Mouse (Mus musculus): ENCODE results near the gene Sec14l2.

The Sec14l2 gene

GRCm38 (mm10) chr11:4122742-4123579, at the start of gene Sec14l2:
TSS of gene Sec14l2 (minus strand) at chr11:4123415.
- DNase-seq (ENCODE audit: low spot score): no peak

DNA sequence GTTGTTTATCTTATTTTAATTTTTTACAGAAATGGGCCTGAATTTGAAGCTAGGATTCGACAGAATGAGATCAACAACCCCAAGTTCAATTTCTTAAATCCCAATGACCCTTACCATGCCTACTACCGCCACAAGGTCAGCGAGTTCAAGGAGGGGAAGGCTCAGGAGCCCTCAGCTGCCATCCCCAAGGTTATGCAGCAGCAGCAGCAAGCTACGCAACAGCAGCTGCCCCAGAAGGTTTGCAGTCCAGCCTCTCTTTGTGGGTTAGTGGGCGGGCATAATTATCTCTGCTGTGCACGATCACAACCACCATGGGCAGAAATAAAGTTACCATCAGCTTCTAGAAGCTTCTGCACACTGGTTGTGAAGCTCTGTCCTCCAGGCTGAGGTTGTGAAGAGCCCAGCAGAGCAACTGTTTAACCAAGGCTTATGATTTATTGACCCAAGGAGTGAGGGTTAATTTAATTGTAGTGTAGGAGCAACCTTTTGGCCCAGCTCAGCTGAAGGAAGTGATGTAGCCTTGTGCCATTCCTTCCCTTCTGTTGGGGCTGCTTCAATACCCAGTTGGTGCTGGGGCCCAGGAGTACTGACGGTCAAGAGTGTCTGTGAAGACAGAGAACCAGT, 43.4 kb upstream of the Sec14l2 start:
- DNase-seq (ENCODE audit: low spot score): no peak

DNA sequence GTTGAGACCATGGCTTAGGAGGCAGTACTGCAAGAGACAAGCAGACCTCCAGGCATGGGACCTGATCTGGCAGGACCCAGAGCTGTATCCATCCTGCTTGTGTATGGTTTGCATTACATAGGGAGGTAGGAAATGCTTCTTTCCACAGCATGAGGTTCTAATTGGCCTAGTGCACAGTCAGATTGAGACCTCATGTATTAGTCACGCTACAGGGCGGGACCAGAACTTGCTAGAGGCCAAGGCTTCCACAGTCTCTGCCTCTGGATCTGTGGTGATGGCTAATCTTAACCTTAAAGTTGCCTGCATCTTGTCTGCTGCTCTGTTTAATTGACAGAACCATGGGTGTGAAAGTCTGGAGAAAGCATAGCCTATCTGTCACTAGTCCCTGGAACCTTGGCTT, 41.5 kb upstream of the Sec14l2 start:
- DNase-seq (ENCODE audit: low spot score): no peak

- DNase-seq (ENCODE audit: low spot score): no peak
Measured at GRCm38 (mm10) chr11:4160758-4161480, 37.7 kb upstream of the Sec14l2 start.

DNA sequence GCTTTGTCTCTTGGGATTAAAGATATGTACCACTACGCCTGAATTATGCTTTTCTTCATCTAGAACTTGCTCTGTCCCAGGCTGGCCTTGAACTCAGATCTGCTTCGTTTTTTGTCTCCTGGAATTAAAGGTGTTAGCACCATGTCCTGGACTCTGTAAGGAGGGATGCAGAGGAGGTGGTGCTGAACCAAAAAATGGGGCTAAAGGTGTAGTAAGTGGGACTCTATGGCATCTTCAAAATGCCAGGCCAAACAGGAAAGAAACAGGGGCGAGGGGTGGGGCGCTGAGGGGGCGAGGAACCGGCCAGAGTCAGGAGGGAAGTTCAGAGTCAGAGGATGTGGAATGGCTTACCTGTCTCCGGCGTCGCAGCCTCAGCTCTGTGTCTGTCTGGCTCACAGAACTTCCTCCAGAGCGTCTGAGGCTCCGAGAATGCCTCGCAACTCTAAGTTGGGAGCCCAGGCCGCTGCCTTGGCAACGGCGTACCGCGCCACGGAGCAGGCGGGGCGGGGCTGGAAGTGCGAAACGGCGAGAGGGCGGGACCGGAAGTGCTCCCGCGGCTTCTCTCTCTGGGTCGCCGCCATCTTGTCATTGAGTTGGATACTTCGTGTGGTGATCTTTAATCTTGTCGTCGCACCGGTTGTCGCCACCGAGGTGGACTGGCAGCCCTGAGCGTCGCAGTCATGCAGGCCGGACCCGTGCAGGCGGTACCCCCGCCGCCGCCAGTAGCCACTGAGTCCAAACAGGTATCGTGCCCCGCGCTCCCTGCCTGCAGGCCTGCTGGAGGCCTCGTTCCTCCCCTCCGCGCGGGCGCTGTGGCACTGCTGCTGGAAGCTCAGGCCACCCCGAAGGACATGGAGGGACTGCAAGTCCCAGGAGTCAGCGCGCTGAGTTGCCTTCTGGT, 36.8 kb upstream of the Sec14l2 start, which contains the start of the genes Ccdc157 and Sf3a1:
Gene Ccdc157, minus strand, starts transcription at position 486 of the 901 bp plus-strand sequence.
Gene Sf3a1, plus strand, starts transcription at position 543 of the 901 bp plus-strand sequence.
- DNase-seq (ENCODE audit: low spot score): peak; percentile 93

- no peak for DNase-seq (ENCODE audit: low spot score)
Measured at GRCm38 (mm10) chr11:4158676-4159075, 35.5 kb upstream of the Sec14l2 start.

- DNase-seq (ENCODE audit: low spot score): no peak
Measured at GRCm38 (mm10) chr11:4155641-4156040, 32.4 kb upstream of the Sec14l2 start.

DNA sequence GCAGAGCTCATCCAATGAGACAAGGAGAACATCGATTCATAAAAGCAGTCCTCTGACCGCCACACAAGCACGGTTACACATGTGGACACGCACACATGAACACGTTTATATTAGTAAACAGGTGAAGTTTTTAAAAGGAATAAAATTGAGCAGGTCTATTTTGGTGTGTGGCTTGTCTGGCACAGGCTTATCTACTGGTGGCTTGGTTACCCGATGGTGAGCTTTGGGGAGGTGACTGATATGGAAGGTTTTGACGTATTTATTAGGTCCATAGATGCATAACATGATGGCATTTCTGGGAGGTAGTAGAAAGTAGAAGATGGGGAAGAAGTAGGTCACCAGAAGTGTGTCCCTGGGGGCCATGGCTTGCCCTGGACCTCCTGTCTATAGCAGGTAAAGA, 30.5 kb upstream of the Sec14l2 start:
- DNase-seq (ENCODE audit: low spot score): no peak

GRCm38 (mm10) chr11:4149886-4150285, 26.7 kb upstream of the Sec14l2 start:
- DNase-seq (ENCODE audit: low spot score): no peak

DNA sequence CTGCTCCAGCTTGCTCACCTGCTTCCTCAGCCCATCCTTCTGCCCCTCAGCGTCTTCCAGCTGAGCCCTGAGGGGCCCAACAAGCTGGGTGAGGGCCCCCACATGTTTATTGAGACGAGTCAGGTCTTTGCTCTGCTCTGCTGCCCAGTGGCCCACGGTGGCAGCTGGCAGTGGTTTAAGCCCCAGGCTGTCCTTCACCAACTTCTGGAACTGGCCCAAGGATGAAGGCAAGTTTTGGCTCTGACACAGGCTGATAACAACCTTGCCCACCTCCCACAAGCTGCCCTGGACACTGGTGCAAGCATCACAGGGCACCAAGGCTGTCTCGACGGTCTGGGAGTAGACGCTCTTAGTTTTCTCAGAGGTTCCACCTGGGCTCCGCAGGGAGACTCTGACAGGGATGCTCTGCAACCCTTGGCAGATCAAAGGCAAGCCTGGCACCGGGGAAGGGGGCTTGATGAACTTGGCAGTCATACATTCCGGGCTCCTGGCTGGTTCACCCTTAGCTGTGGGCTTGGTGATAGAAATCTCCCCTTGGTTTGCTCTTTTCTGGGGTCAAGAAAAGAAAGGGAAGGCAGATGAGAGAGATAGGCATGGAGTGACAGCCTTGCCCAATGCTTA, 25.4 kb upstream of the Sec14l2 start:
- no peak for DNase-seq (ENCODE audit: low spot score)

- no peak for DNase-seq (ENCODE audit: low spot score)
Measured at GRCm38 (mm10) chr11:4148120-4148519, 24.9 kb upstream of the Sec14l2 start.

DNA sequence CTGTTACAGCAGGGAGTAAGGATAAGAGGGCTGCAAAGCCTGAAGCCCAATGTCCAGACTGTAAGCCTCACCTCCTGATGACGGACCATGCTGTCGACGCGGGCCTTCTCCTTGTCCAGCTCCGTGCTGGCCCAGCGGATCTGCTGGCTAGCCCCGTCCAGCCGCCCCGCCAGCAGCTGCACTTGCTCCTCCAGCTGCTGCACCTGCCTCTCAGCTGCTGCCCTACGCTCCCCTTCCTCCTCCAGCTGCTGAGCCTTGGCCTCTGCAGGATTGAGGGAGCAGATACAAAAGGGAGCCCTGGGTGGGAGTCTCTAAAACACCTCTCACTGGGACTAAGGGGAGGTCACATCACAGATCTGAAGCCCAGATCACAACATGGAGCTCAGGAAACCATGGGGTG, 23.9 kb upstream of the Sec14l2 start:
- DNase-seq (ENCODE audit: low spot score): no peak

GRCm38 (mm10) chr11:4146381-4146780, 23.2 kb upstream of the Sec14l2 start:
- DNase-seq (ENCODE audit: low spot score): no peak

GRCm38 (mm10) chr11:4143281-4144062, 20.3 kb upstream of the Sec14l2 start:
- no peak for DNase-seq (ENCODE audit: low spot score)

DNA sequence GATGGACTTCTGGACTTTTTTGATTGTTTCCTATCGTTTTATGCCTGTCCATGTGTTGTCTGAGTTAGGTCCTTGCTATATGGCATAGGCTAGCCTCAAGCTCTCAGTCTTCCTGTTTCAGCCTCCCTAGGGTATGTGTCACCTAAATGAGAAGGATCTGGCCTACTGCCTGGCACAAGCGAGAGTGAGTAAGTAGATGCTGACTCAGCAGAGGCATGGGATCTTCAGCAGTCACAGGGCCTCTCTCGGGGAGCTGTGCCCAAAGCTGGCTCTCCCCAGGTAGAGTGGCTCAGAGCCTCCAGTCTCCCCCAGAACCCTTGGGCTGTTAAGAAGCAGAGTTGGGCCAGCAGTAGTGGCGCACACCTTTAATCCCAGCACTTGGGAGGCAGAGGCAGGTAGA, 19.1 kb upstream of the Sec14l2 start:
- DNase-seq (ENCODE audit: low spot score): no peak

- DNase-seq (ENCODE audit: low spot score): no peak
Measured at GRCm38 (mm10) chr11:4141505-4141904, 18.3 kb upstream of the Sec14l2 start.

DNA sequence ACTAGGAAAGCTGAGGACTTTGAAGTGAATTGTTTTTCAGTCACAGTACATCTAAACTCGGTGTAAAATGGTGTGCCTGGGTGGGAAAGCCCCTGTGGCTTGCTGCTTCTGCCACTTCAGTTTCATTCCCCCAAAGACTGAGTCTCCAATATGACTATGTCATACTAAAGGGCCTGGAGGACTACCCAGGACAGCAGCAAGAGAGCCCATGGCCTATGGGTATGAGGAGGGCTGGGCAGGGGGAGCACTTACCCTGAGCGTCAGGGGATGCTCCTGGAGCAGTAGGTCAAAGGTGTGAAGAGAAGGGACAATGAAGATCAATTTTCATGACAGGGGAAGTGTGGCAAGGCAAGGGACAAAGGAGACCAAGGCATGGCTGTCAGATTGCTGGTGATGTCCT, 15.7 kb upstream of the Sec14l2 start:
- no peak for DNase-seq (ENCODE audit: low spot score)

GRCm38 (mm10) chr11:4134986-4135935, 12.0 kb upstream of the Sec14l2 start, which contains the start of gene Rnf215:
TSS of gene Rnf215 (plus strand) at chr11:4135202.
- peak; percentile 86 for DNase-seq (ENCODE audit: low spot score)

DNA sequence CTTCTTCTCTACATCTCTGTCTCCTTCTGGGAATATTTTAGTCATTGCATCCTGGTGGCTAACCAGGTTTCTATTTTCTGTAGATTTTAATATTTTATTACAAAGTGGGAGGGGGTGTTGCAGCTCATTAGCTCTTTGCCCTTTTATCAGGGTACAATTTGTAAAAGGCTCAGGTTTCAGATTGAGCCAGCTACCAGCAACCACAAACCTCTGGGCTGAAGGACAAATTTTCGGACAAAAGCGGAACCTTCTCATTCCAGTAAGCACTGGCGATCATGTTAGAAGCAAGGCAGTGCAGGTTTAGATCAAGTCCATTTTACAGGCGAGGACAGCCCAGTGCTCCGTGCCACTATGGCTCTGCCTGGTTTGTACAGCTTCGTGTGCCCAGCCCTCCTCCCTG, 11.2 kb upstream of the Sec14l2 start:
- no peak for DNase-seq (ENCODE audit: low spot score)
